Mouse (Mus musculus): ENCODE measurements around the gene Gstt3. TPM values are rescaled to one million over a fixed set of nuclear protein-coding genes. Genes with fewer than 3 reads are reported as not detected.
"Not testable (repeated sequence)": the region's sequence is repeated elsewhere in the genome, so short reads cannot be mapped to it uniquely, and the experiment has no call there.

Gstt3 gene
- polyA plus RNA-seq, 1 experiment from 2014 or later = 3.2 TPM

- no peak overlapping the region for H3K4me3 ChIP-seq
- no peak overlapping the region for H3K27ac ChIP-seq (replicated peaks)
- no peak overlapping the region for H3K9ac ChIP-seq
- no peaks in the 10 kb centered on the region for H3K36me3 ChIP-seq
- H3K4me1 ChIP-seq = peaks cover 14% of the 10 kb centered on the region
- no peak for ATAC-seq (ENCODE audit: extremely low read depth, insufficient number of reproducible peaks, low FRiP score, low TSS enrichment)
- H3K27me3 ChIP-seq (replicated peaks) = peaks cover 38% of the 10 kb centered on the region
- H3K4me2 ChIP-seq = no peak overlapping the region
- peaks cover 3% of the 10 kb centered on the region; the same call in 1 of the 2 replicates for H3K9me3 ChIP-seq
- 56% methylated on average over 2 of the region's 2 CpGs for WGBS
These were observed 3.3 kb downstream of the Gstt3 start for GRCm38 (mm10) chr10:75777885-75778284.

GRCm38 (mm10) chr10:75776562-75776961 lies 4.7 kb downstream of the Gstt3 start:
- no peak overlapping the region for H3K4me2 ChIP-seq
- H3K9me3 ChIP-seq = peaks cover 3% of the 10 kb centered on the region; the same call in 1 of the 2 replicates
- 75% methylated on average over 6 of the region's 6 CpGs for WGBS
- no peak overlapping the region for H3K9ac ChIP-seq
- no peaks in the 10 kb centered on the region for H3K36me3 ChIP-seq
- peaks cover 24% of the 10 kb centered on the region for H3K4me1 ChIP-seq
- no peak for ATAC-seq (ENCODE audit: extremely low read depth, insufficient number of reproducible peaks, low FRiP score, low TSS enrichment)
- no peak overlapping the region for H3K4me3 ChIP-seq
- no peak overlapping the region for H3K27ac ChIP-seq (replicated peaks)
- peaks cover 34% of the 10 kb centered on the region for H3K27me3 ChIP-seq (replicated peaks)

GRCm38 (mm10) chr10:75774587-75774986 lies 6.6 kb downstream of the Gstt3 start:
- no peak overlapping the region for H3K4me3 ChIP-seq
- peaks cover 15% of the 10 kb centered on the region for H3K4me1 ChIP-seq
- no peak overlapping the region for H3K4me2 ChIP-seq
- H3K27me3 ChIP-seq (replicated peaks) = peaks cover 19% of the 10 kb centered on the region
- H3K9me3 ChIP-seq = peaks cover 3% of the 10 kb centered on the region; the same call in 1 of the 2 replicates
- no peak for ATAC-seq (ENCODE audit: extremely low read depth, insufficient number of reproducible peaks, low FRiP score, low TSS enrichment)
- H3K27ac ChIP-seq (replicated peaks) = no peak overlapping the region
- WGBS = 80% methylated on average over 9 of the region's 9 CpGs
- H3K36me3 ChIP-seq = no peaks in the 10 kb centered on the region
- no peak overlapping the region for H3K9ac ChIP-seq

- H3K27ac ChIP-seq (replicated peaks) = no peak overlapping the region
- peaks cover 3% of the 10 kb centered on the region; the same call in 1 of the 2 replicates for H3K9me3 ChIP-seq
- ATAC-seq (ENCODE audit: extremely low read depth, insufficient number of reproducible peaks, low FRiP score, low TSS enrichment) = no peak
- H3K9ac ChIP-seq = no peak overlapping the region
- 86% methylated on average over 5 of the region's 5 CpGs for WGBS
- peaks cover 14% of the 10 kb centered on the region for H3K27me3 ChIP-seq (replicated peaks)
- peaks cover 15% of the 10 kb centered on the region for H3K4me1 ChIP-seq
- no peak overlapping the region for H3K4me2 ChIP-seq
- H3K36me3 ChIP-seq = no peaks in the 10 kb centered on the region
- no peak overlapping the region for H3K4me3 ChIP-seq
These were observed 7.1 kb downstream of the Gstt3 start for GRCm38 (mm10) chr10:75774102-75774501.

- Histone ChIP-seq H3K4me2 (peak within 1 kb of the TSS; percentile 100), H3K9me3 (no peaks in the 10 kb centered on the region), H3K36me3 (no peaks in the 10 kb centered on the region), H3K4me1 (peaks cover 15% of the 10 kb centered on the region), H3K27ac (replicated peaks) (no peak within 1 kb of the TSS), H3K9ac (peak within 1 kb of the TSS; percentile 85), H3K4me3 (peak within 1 kb of the TSS; percentile 77), H3K27me3 (replicated peaks) (peaks cover 6% of the 10 kb centered on the region)
- ATAC-seq (ENCODE audit: extremely low read depth, insufficient number of reproducible peaks, low FRiP score, low TSS enrichment) = peak; percentile 92
- WGBS = under 1% methylated on average over 45 of the region's 47 CpGs
These were observed 8.2 kb downstream of the Gstt3 start, which contains the start of gene Ddt for GRCm38 (mm10) chr10:75772795-75773664. Gene Ddt, minus strand, starts transcription at chr10:75773414.

- not testable (repeated sequence) for H3K27ac ChIP-seq (replicated peaks); H3K36me3 ChIP-seq; H3K9me3 ChIP-seq; H3K4me3 ChIP-seq; H3K4me2 ChIP-seq; H3K9ac ChIP-seq; H3K27me3 ChIP-seq (replicated peaks); ATAC-seq (ENCODE audit: extremely low read depth, insufficient number of reproducible peaks, low FRiP score, low TSS enrichment)
- H3K4me1 ChIP-seq = peaks cover 20% of the 10 kb centered on the region
- WGBS = 38% methylated on average over 5 of the region's 5 CpGs
These were observed 13.5 kb downstream of the Gstt3 start for GRCm38 (mm10) chr10:75767756-75768155.

- Histone ChIP-seq H3K9me3 (no peaks in the 10 kb centered on the region), H3K4me3 (no peak overlapping the region), H3K36me3 (peaks cover under 1% of the 10 kb centered on the region; the same call in 1 of the 2 replicates), H3K4me1 (peaks cover 15% of the 10 kb centered on the region), H3K4me2 (no peak overlapping the region), H3K9ac (no peak overlapping the region), H3K27me3 (replicated peaks) (no peaks in the 10 kb centered on the region; the same call in 1 of the 2 replicates), H3K27ac (replicated peaks) (no peak overlapping the region)
- no peak for ATAC-seq (ENCODE audit: extremely low read depth, insufficient number of reproducible peaks, low FRiP score, low TSS enrichment)
- WGBS = 81% methylated on average over 6 of the region's 6 CpGs
These were observed 14.4 kb downstream of the Gstt3 start for GRCm38 (mm10) chr10:75766856-75767255.

DNA sequence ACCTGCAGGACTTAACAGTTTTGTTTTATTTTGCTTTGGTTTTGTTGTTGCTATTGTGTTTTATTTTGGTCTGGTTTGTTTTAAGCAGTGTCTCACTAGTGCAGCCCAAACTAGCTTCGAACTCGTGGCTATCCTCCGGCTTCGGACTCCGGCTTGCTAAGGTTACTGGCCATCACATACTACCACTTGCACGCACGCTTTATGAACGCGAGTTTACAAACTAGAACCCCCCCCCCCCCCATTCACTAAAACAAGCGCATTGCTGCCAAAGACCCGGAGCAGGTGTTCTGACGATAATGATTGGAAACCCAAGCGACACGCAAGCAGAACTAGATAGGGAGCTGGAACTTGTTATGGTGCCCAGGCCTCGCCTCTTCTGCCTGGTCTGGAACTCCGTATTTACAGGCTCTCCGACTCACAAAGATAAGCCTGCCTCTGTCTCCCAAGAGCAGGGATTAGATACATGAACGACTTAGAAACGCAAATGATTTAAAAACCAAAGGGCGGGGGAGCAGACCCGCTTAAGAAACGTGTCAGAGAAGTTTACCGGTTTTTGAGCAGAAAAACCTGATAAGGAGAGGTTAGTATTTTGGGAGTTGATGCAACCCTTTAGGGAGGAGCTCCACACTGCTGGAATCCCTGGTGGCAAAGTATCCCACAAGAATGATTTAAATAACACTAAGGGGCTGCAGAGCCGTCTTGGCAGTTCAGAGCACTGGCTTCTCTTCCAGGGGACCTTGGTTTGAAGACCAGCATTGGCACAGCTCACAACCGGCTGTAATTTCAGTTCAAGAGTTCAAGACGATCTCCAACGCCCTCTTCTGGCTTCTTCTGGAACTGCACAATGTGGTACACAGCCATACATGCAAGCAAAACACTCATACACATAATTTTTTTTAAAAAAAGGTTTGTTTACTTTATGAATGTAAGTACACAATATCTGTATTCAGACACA lies 16.4 kb downstream of the Gstt3 start:
- peak overlapping the region; percentile 97 for H3K4me3 ChIP-seq
- WGBS = under 1% methylated on average over 27 of the region's 27 CpGs

GRCm38 (mm10) chr10:75763682-75764518 lies 17.3 kb downstream of the Gstt3 start, which contains the start of gene Cabin1:
Gene Cabin1, minus strand, starts transcription at chr10:75764341.
- Histone ChIP-seq H3K4me1 (peaks cover 15% of the 10 kb centered on the region), H3K4me2 (peak within 1 kb of the TSS; percentile 95), H3K9ac (peak within 1 kb of the TSS; percentile 92), H3K36me3 (peaks cover 27% of the 10 kb centered on the region), H3K4me3 (peak within 1 kb of the TSS; percentile 97), H3K27me3 (replicated peaks) (no peaks in the 10 kb centered on the region), H3K9me3 (no peaks in the 10 kb centered on the region), H3K27ac (replicated peaks) (peak within 1 kb of the TSS; percentile 72)
- peak; percentile 97 for ATAC-seq (ENCODE audit: extremely low read depth, insufficient number of reproducible peaks, low FRiP score, low TSS enrichment)
- WGBS = under 1% methylated on average over 61 of the region's 61 CpGs

More for the DNA sequence above, 16.4 kb downstream of the Gstt3 start:
- peak overlapping the region; percentile 95 for H3K4me2 ChIP-seq
- peaks cover 15% of the 10 kb centered on the region for H3K4me1 ChIP-seq
- peaks cover 20% of the 10 kb centered on the region for H3K36me3 ChIP-seq
- H3K9ac ChIP-seq = peak overlapping the region; percentile 79
- H3K27me3 ChIP-seq (replicated peaks) = no peaks in the 10 kb centered on the region
- no peak for ATAC-seq (ENCODE audit: extremely low read depth, insufficient number of reproducible peaks, low FRiP score, low TSS enrichment)
- H3K9me3 ChIP-seq = no peaks in the 10 kb centered on the region
- H3K27ac ChIP-seq (replicated peaks) = peak overlapping the region; percentile 55

DNA sequence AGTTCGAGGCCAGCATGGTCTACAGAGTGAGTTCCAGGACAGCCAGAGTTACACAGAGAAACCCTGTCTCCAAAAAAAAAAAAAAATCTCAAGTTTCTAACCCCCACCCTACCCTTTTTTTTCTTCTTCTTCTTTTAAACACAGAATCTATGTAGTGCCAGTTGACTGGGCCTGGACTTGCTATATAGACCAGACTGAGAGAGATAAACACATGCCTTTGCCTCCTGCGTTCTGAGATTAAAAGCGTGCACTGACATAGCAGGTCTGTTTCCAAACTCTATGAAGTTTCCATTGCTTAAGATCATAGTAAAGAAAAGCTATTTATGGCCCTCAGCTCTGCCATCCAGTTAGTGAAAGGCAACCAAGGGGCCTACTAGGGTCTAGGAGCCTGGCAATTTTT lies 18.8 kb downstream of the Gstt3 start:
- Histone ChIP-seq H3K4me3 (no peak overlapping the region), H3K27me3 (replicated peaks) (no peaks in the 10 kb centered on the region), H3K9me3 (no peaks in the 10 kb centered on the region), H3K4me1 (peaks cover 15% of the 10 kb centered on the region), H3K9ac (peak overlapping the region; percentile 44; the same call in 1 of the 2 replicates), H3K27ac (replicated peaks) (no peak overlapping the region), H3K4me2 (peak overlapping the region; percentile 95; the same call in 1 of the 2 replicates), H3K36me3 (peaks cover 38% of the 10 kb centered on the region)
- 67% methylated on average over 3 of the region's 3 CpGs for WGBS
- ATAC-seq (ENCODE audit: extremely low read depth, insufficient number of reproducible peaks, low FRiP score, low TSS enrichment) = no peak
